Mouse (Mus musculus): ENCODE data around the gene Mapt.
"Not testable (repeated sequence)": the region's sequence is repeated elsewhere in the genome, so short reads cannot be mapped to it uniquely, and the experiment has no call there.

Gene Mapt

DNA sequence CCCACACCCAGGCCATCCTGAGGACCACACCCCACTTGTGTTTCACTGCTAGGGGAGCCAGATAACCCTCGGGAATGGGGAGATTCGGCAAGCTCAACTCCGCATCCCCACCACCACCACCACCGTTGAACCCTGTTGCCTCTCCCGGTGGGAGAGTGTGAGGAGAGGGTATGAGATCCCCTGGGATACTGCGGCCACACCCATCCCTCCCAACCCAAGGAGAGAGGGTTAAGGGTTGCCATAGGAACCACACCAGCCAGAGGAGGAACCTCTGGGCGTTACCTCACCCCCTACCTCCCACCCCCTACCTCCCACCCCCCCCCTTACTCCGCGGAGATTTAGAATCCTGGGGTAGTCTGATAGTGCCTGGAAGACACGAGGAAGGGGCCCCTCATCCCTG, 1.9 kb downstream of the Mapt start:
- in situ Hi-C loops (cut with MboI, MseI): no loop called here

- in situ Hi-C loops (cut with MboI, MseI): no loop called here
Observed at GRCm38 (mm10) chr11:104233574-104234206, 2.5 kb downstream of the Mapt start.

GRCm38 (mm10) chr11:104234680-104235079, 3.5 kb downstream of the Mapt start:
- in situ Hi-C loops (cut with MboI, MseI): no loop called here

DNA sequence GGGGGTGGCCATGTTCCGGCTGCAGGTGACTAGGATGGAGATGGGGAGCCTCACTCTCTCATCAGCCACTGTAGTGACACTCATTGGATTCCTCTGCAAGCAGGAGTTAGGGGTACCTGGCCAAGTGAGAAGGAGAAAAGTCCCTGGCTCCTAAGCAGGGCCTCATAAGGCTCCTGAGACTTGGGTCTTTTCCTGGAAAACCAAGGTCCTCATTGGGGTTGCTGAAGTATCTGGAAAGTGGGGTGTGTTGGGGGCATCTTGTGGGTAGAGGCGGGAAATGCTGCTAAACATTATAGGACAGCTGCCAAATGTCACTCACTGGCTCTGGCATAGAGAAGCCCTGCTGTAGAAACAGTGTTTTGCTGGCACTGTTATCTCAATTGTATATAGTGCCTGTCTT, 4.7 kb downstream of the Mapt start:
- in situ Hi-C loops (cut with MboI, MseI): no loop called here

DNA sequence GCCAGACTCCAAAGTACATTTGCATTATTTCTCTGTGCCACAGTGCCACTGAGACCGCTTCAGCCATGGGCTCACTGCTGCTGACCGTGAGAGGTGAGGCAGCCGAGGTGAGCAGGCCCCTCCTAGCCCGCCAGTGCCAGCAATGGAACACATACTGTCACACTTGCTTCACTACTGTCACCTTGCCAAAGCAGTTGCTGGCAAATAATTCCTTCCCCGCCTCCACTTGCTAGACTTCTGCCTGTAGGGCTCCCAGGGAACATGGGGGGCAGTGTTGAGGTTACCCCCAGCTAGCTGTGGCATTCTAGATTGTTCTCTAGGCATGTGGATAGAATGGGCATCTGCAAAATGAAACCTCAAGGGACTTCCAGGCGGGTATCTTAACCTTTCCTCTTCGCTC, 6.0 kb downstream of the Mapt start:
- in situ Hi-C loops (cut with MboI, MseI): no loop called here

DNA sequence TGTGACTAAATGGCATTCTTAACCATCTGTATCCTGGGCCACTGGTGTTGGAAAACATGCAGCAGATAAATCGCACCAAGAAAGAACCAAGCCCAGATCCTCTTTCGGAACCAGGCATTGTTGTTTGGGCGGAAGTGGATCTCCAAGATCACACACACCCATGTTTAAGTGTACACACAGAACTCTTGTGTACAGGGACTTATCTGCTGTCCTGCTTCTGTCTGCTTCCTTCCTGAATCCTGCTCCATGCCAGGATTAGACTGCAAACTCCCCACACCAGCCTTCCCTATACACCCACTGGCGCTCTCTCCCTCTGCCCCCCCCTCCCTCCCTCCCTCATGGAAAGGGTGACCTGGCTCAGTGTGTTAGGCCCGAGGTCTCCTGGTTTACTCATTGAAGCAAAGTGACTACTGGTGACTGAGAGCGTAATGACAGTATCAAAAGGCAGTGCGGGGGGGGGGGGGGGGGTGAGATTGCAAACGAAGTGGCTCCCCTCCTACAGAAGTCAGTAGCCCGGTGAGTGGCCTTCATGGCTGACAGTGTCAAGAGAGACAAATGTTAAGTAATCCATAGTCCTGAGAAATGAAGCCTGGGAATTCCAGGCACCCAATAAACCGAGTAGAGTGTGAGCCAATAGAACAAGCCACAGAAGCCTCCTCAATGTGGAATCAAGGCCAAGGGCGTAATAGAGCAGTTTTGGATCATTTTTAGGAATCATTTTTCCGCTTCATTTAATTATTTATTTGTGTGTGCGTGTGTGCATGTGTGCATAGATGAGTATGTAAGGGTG, 7.0 kb downstream of the Mapt start:
- in situ Hi-C loops (cut with MboI, MseI): no loop called here

DNA sequence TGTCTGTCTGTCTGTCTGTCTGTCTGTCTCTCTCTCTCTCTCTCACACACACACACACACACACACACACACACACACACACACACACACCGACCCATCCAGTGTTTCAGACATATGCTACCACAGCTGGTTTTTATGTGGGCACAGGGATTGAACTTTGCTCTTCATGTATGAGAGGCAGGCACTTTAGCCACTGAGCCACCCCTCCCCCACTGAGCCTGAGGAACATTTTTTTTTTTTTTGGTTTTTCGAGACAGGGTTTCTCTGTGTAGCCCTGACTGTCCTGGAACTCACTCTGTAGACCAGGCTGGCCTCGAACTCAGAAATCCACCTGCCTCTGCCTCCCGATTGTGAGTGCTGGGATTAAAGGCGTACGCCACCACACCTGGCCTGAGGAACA, 14.3 kb downstream of the Mapt start:
- in situ Hi-C loops (cut with MboI, MseI): not testable (repeated sequence)

- in situ Hi-C loops (cut with MboI, MseI): no loop called here
Observed at GRCm38 (mm10) chr11:104246171-104246694, 15.0 kb downstream of the Mapt start.

GRCm38 (mm10) chr11:104247141-104247717, 16.0 kb downstream of the Mapt start:
- in situ Hi-C loops (cut with MboI, MseI): no loop called here

- in situ Hi-C loops (cut with MboI, MseI): no loop called here
Observed at GRCm38 (mm10) chr11:104249420-104249819, 18.2 kb downstream of the Mapt start.

GRCm38 (mm10) chr11:104251121-104251520, 19.9 kb downstream of the Mapt start:
- in situ Hi-C loops (cut with MboI, MseI): no loop called here

- in situ Hi-C loops (cut with MboI, MseI): no loop called here
Observed at GRCm38 (mm10) chr11:104252094-104252493, 20.9 kb downstream of the Mapt start.

DNA sequence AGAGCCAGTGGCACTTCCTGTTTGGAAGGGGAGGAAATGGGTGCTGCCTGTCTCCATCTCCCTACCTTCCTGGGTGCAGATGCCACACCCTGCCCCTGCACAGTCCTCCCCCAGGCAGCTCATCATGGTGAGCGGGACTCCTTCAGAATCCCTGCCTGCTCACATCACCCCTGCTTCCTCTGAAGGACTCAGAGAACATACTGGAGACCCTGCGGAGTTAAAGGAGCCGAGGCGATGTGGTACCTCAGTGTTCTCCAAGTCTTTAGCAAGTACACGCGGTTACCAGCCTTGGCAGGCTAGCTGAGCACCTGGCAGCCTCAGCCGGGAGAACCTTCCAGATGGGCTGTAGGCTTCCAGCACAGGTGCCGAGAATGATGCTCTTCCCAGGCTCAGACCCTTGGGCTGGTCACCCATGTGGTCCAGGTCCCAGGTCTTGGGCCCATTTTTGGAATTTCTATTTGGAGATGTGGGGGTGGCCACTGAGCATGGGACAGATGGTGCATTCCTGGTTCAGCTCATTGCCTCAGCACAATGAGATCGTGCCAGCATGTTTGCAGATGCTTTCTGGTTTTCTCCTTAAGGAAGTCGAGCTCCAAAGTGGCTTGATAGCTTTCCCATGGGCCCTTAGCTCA, 23.3 kb downstream of the Mapt start:
- in situ Hi-C loops (cut with MboI, MseI): no loop called here

GRCm38 (mm10) chr11:104256179-104256578, 25.0 kb downstream of the Mapt start:
- in situ Hi-C loops (cut with MboI, MseI): no loop called here

- in situ Hi-C loops (cut with MboI, MseI): no loop called here
Observed at GRCm38 (mm10) chr11:104258991-104259390, 27.8 kb downstream of the Mapt start.

DNA sequence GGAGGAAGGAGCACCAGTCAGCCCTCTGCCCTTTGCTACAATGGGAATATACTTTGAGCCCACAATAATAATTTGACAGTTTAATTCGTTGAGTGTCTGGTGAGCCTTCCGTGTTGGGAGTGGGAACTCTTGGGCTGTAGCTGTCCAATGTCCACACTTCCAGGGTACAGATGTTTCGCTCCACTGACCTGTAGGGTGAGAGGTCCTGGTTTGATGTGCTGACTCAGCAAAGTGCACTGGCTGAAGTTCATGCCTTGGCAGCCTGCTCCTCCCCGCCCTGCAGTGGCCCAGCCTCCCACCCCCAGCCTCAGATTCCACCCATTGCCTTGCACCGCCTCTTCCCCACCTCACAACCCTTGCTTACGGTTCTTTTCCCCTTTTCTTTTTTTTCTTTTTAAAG, 33.5 kb downstream of the Mapt start:
- in situ Hi-C loops (cut with MboI, MseI): no loop called here

DNA sequence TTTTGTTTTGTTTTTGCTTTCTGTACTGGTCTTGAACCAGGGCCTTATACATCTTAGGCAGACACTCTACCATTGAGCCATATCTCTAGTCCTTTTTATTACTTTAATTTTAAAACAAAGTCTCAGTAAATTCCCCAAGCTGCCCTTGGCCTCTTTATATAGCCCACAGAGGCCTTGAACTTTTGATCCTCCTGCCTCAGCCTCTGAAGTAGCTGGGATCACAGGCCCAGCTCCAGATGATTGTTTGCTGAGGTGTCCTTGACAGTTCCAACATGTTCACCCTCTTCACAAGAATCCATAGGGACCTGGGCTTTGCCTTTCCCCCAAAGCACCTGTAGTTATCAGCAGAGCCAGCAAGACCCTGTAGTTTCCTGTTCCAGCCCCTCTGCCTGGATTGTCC, 34.5 kb downstream of the Mapt start:
- in situ Hi-C loops (cut with MboI, MseI): no loop called here

DNA sequence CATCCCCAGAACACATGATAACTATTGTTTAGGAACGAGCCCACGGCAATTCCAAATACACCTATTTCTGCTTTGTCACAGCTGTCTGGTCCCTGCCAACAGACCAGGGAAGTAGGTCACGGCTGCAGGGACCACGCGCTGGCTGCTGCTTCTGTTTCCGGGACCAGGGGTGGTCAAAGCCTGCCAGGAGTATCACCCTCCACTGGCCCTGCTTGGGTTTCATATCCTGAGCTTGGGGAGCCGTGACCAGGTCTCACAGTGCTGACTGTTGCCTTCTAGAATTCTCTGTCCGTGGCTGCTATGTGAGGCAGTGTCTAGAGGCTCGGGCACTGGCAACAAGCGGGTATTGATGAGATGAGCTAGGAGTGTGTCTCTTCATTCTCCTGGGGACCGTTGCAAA, 36.2 kb downstream of the Mapt start:
- in situ Hi-C loops (cut with MboI, MseI): no loop called here

DNA sequence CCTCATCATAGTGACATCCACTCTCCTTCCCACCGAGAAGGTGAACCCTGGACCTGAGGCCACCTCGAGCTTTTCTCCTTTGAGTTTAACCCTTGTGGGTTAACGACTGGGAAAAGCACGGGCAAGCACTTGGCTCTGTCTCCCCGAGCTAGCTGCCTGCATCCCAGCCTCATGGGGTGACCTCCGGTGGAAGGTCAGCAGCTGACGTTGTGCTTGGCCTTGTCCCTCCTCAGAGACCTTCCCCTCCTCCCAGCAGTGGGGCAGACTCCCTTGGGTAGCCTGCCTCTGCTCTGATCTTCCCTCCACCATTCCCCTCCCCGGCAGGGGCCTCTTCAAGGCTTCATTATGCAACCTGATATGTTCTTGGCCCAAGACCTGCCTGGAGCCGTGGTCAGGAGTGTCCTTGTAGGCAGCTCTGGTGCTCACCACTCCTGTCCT, 38.2 kb downstream of the Mapt start:
- in situ Hi-C loops (cut with MboI, MseI): no loop called here

DNA sequence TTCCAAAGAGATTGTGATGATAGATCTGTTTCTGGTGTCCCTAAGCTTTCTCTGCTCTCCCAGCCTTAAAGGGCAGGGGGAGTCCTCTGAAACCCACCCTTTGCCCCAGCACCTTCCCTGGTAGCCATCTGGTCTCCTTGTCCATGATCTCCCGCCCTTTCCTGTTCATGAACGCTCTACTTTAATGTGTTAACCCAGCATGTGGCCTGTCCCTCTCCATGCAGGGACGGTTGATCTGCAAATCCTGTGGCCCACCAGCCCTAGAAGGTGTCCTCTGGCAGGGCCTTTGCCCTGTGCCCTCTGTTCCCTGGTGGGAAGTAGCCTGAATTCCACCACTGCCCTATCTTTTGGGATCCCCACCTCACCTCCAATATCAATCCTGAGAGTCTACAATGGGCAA, 39.3 kb downstream of the Mapt start:
- in situ Hi-C loops (cut with MboI, MseI): no loop called here

GRCm38 (mm10) chr11:104270876-104271275, 39.7 kb downstream of the Mapt start:
- in situ Hi-C loops (cut with MboI, MseI): no loop called here

- in situ Hi-C loops (cut with MboI, MseI): no loop called here
Observed at GRCm38 (mm10) chr11:104271876-104272275, 40.7 kb downstream of the Mapt start.

Data from T-helper 1 cell (primary cell).